Mouse (Mus musculus): ENCODE measurements around the gene Sphkap. TPM values are rescaled to one million over a fixed set of nuclear protein-coding genes. Genes with fewer than 3 reads are reported as not detected.
A peak's percentile ranks its signal among the peaks of the same experiment; 100 is the strongest.

The Sphkap gene
- polyA plus RNA-seq, 1 experiment from 2014 or later: 15.4 TPM

- WGBS: 85% methylated on average over 3 of the region's 3 CpGs
- ATAC-seq (ENCODE audit: low FRiP score, low TSS enrichment) (no peak), DNase-seq (no peak)
- H3K9ac ChIP-seq (replicated peaks; ENCODE audit: low read length): no peak overlapping the region
- no peak overlapping the region for H3K4me3 ChIP-seq (replicated peaks; ENCODE audit: low read depth, low read length)
- H3K4me2 ChIP-seq (ENCODE audit: low read length): no peak overlapping the region
- H3K36me3 ChIP-seq (ENCODE audit: control insufficient read depth, insufficient read depth, low read length): no peaks in the 10 kb centered on the region
- no peaks in the 10 kb centered on the region for H3K4me1 ChIP-seq (ENCODE audit: control insufficient read depth, insufficient read depth, low read length)
- H3K27ac ChIP-seq (replicated peaks; ENCODE audit: low read depth, low read length): no peak overlapping the region
- no peaks in the 10 kb centered on the region for H3K9me3 ChIP-seq (ENCODE audit: control insufficient read depth, low read length)
- H3K27me3 ChIP-seq (ENCODE audit: control insufficient read depth, insufficient read depth, low read length): no peaks in the 10 kb centered on the region
Observed at GRCm38 (mm10) chr1:83339358-83339757, 68.6 kb downstream of the Sphkap start.

- Histone ChIP-seq H3K27ac (replicated peaks; ENCODE audit: low read depth, low read length) (no peak overlapping the region), H3K9me3 (ENCODE audit: control insufficient read depth, low read length) (no peaks in the 10 kb centered on the region), H3K4me2 (ENCODE audit: low read length) (no peak overlapping the region), H3K27me3 (ENCODE audit: control insufficient read depth, insufficient read depth, low read length) (no peaks in the 10 kb centered on the region), H3K4me1 (ENCODE audit: control insufficient read depth, insufficient read depth, low read length) (no peaks in the 10 kb centered on the region), H3K36me3 (ENCODE audit: control insufficient read depth, insufficient read depth, low read length) (no peaks in the 10 kb centered on the region), H3K4me3 (replicated peaks; ENCODE audit: low read depth, low read length) (no peak overlapping the region), H3K9ac (replicated peaks; ENCODE audit: low read length) (no peak overlapping the region)
- DNase-seq (peak; percentile 13), ATAC-seq (ENCODE audit: low FRiP score, low TSS enrichment) (no peak)
- WGBS: 40% methylated on average over 4 of the region's 4 CpGs
Observed at GRCm38 (mm10) chr1:83316917-83317316, 91.1 kb downstream of the Sphkap start.

GRCm38 (mm10) chr1:83315146-83315545 is 92.9 kb downstream of the Sphkap start:
- WGBS: 85% methylated on average over 9 of the region's 9 CpGs
- Histone ChIP-seq H3K27ac (replicated peaks; ENCODE audit: low read depth, low read length) (no peak overlapping the region), H3K36me3 (ENCODE audit: control insufficient read depth, insufficient read depth, low read length) (no peaks in the 10 kb centered on the region), H3K4me2 (ENCODE audit: low read length) (no peak overlapping the region), H3K27me3 (ENCODE audit: control insufficient read depth, insufficient read depth, low read length) (no peaks in the 10 kb centered on the region), H3K9me3 (ENCODE audit: control insufficient read depth, low read length) (no peaks in the 10 kb centered on the region), H3K4me1 (ENCODE audit: control insufficient read depth, insufficient read depth, low read length) (no peaks in the 10 kb centered on the region), H3K4me3 (replicated peaks; ENCODE audit: low read depth, low read length) (no peak overlapping the region), H3K9ac (replicated peaks; ENCODE audit: low read length) (no peak overlapping the region)
- no peak for ATAC-seq (ENCODE audit: low FRiP score, low TSS enrichment)
- no peak for DNase-seq

- WGBS: 87% methylated on average over 6 of the region's 6 CpGs
- Histone ChIP-seq H3K27ac (replicated peaks; ENCODE audit: low read depth, low read length) (no peak overlapping the region), H3K4me2 (ENCODE audit: low read length) (no peak overlapping the region), H3K9ac (replicated peaks; ENCODE audit: low read length) (no peak overlapping the region), H3K4me3 (replicated peaks; ENCODE audit: low read depth, low read length) (no peak overlapping the region), H3K36me3 (ENCODE audit: control insufficient read depth, insufficient read depth, low read length) (no peaks in the 10 kb centered on the region), H3K4me1 (ENCODE audit: control insufficient read depth, insufficient read depth, low read length) (no peaks in the 10 kb centered on the region), H3K27me3 (ENCODE audit: control insufficient read depth, insufficient read depth, low read length) (no peaks in the 10 kb centered on the region), H3K9me3 (ENCODE audit: control insufficient read depth, low read length) (no peaks in the 10 kb centered on the region)
- no peak for DNase-seq
- ATAC-seq (ENCODE audit: low FRiP score, low TSS enrichment): no peak
Observed at GRCm38 (mm10) chr1:83311607-83312295, 96.2 kb downstream of the Sphkap start.

GRCm38 (mm10) chr1:83297137-83298076 is 110.6 kb downstream of the Sphkap start:
- H3K4me3 ChIP-seq (replicated peaks; ENCODE audit: low read depth, low read length): no peak overlapping the region
- 65% methylated on average over 6 of the region's 6 CpGs for WGBS
- H3K27me3 ChIP-seq (ENCODE audit: control insufficient read depth, insufficient read depth, low read length): no peaks in the 10 kb centered on the region

GRCm38 (mm10) chr1:83285866-83286265 is 122.1 kb downstream of the Sphkap start:
- ATAC-seq (ENCODE audit: low FRiP score, low TSS enrichment) (no peak), DNase-seq (no peak)
- H3K27ac ChIP-seq (replicated peaks; ENCODE audit: low read depth, low read length): no peak overlapping the region
- H3K27me3 ChIP-seq (ENCODE audit: control insufficient read depth, insufficient read depth, low read length): no peaks in the 10 kb centered on the region
- no peaks in the 10 kb centered on the region for H3K36me3 ChIP-seq (ENCODE audit: control insufficient read depth, insufficient read depth, low read length)
- H3K4me2 ChIP-seq (ENCODE audit: low read length): no peak overlapping the region
- no peak overlapping the region for H3K4me3 ChIP-seq (replicated peaks; ENCODE audit: low read depth, low read length)
- H3K9ac ChIP-seq (replicated peaks; ENCODE audit: low read length): no peak overlapping the region
- WGBS: 61% methylated on average over 7 of the region's 7 CpGs
- H3K9me3 ChIP-seq (ENCODE audit: control insufficient read depth, low read length): no peaks in the 10 kb centered on the region
- no peaks in the 10 kb centered on the region for H3K4me1 ChIP-seq (ENCODE audit: control insufficient read depth, insufficient read depth, low read length)

More at GRCm38 (mm10) chr1:83297137-83298076, 110.6 kb downstream of the Sphkap start:
- H3K36me3 ChIP-seq (ENCODE audit: control insufficient read depth, insufficient read depth, low read length): no peaks in the 10 kb centered on the region
- H3K9ac ChIP-seq (replicated peaks; ENCODE audit: low read length): no peak overlapping the region
- H3K9me3 ChIP-seq (ENCODE audit: control insufficient read depth, low read length): no peaks in the 10 kb centered on the region
- H3K4me2 ChIP-seq (ENCODE audit: low read length): no peak overlapping the region
- ATAC-seq (ENCODE audit: low FRiP score, low TSS enrichment): no peak
- H3K4me1 ChIP-seq (ENCODE audit: control insufficient read depth, insufficient read depth, low read length): peaks cover 4% of the 10 kb centered on the region; the same call in 1 of the 2 replicates
- DNase-seq: no peak
- no peak overlapping the region for H3K27ac ChIP-seq (replicated peaks; ENCODE audit: low read depth, low read length)

GRCm38 (mm10) chr1:83277044-83277443 is 131.0 kb downstream of the Sphkap start:
- Histone ChIP-seq H3K4me3 (replicated peaks; ENCODE audit: low read depth, low read length) (no peak overlapping the region), H3K4me2 (ENCODE audit: low read length) (no peak overlapping the region), H3K9ac (replicated peaks; ENCODE audit: low read length) (no peak overlapping the region), H3K36me3 (ENCODE audit: control insufficient read depth, insufficient read depth, low read length) (no peaks in the 10 kb centered on the region), H3K27ac (replicated peaks; ENCODE audit: low read depth, low read length) (no peak overlapping the region), H3K27me3 (ENCODE audit: control insufficient read depth, insufficient read depth, low read length) (no peaks in the 10 kb centered on the region), H3K4me1 (ENCODE audit: control insufficient read depth, insufficient read depth, low read length) (no peaks in the 10 kb centered on the region), H3K9me3 (ENCODE audit: control insufficient read depth, low read length) (no peaks in the 10 kb centered on the region)
- no peak for ATAC-seq (ENCODE audit: low FRiP score, low TSS enrichment)
- peak; percentile 65 for DNase-seq
- 78% methylated on average over 11 of the region's 11 CpGs for WGBS

GRCm38 (mm10) chr1:83276637-83277036 is 131.4 kb downstream of the Sphkap start:
- WGBS: 88% methylated on average over 9 of the region's 9 CpGs
- Histone ChIP-seq H3K4me2 (ENCODE audit: low read length) (no peak overlapping the region), H3K27me3 (ENCODE audit: control insufficient read depth, insufficient read depth, low read length) (no peaks in the 10 kb centered on the region), H3K4me3 (replicated peaks; ENCODE audit: low read depth, low read length) (no peak overlapping the region), H3K36me3 (ENCODE audit: control insufficient read depth, insufficient read depth, low read length) (no peaks in the 10 kb centered on the region), H3K4me1 (ENCODE audit: control insufficient read depth, insufficient read depth, low read length) (no peaks in the 10 kb centered on the region), H3K9me3 (ENCODE audit: control insufficient read depth, low read length) (no peaks in the 10 kb centered on the region), H3K27ac (replicated peaks; ENCODE audit: low read depth, low read length) (no peak overlapping the region), H3K9ac (replicated peaks; ENCODE audit: low read length) (no peak overlapping the region)
- ATAC-seq (ENCODE audit: low FRiP score, low TSS enrichment): 0 out of 2 replicates have a peak, but pooled peaks have one; percentile 24
- no peak for DNase-seq

All from midbrain, embryonic 14.5 days (tissue).